Mouse (Mus musculus) heart, adult 2 months (tissue): ENCODE data around the gene Atxn3. TPM values are rescaled to one million over a fixed set of nuclear protein-coding genes. Genes with fewer than 3 reads are reported as not detected.

Experiments
- DNase-seq, 2 experiments: peaks; one replicate each; pipeline ENCODE4 v3.0.0; 2021
- H3K27ac ChIP-seq: fragments of 200-600 bp; 2 replicates; pipeline ENCODE4 v1.8.1; 2022
- H3K27me3 ChIP-seq: fragments of 200-500 bp; 2 replicates; pipeline ENCODE4 v1.6.1; 2012; ENCODE audit warnings: mild to moderate bottlenecking, low read length, inconsistent platforms, mixed read lengths; ENCODE audit not compliant: control insufficient read depth, insufficient read depth
- H3K36me3 ChIP-seq: fragments of 200-500 bp; 2 replicates; pipeline ENCODE4 v1.6.1; 2012; ENCODE audit warnings: low read length, inconsistent platforms; ENCODE audit not compliant: control insufficient read depth, insufficient read depth
- H3K4me1 ChIP-seq: fragments of 200-500 bp; 2 replicates; pipeline ENCODE4 v1.6.1; 2011; ENCODE audit warnings: low read length; ENCODE audit not compliant: control insufficient read depth, insufficient read depth
- H3K4me3 ChIP-seq: fragments of 200-600 bp; 2 replicates; pipeline ENCODE4 v1.8.1; 2022
- H3K79me2 ChIP-seq: fragments of 200-500 bp; replicated peaks from 2 replicates; pipeline ENCODE4 v1.6.1; 2012; ENCODE audit warnings: mild to moderate bottlenecking, inconsistent platforms, low read length, moderate library complexity, mixed read lengths; ENCODE audit not compliant: control insufficient read depth, insufficient read depth
- H3K9ac ChIP-seq: fragments of 200-500 bp; 2 replicates; pipeline ENCODE4 v1.6.1; 2012; ENCODE audit warnings: low read depth, mild to moderate bottlenecking, control low read depth, inconsistent platforms, low read length, mixed read lengths
- CTCF ChIP-seq: fragments of 200-600 bp; IDR thresholded peaks from 2 replicates; pipeline ENCODE4 v1.8.1; 2022; ENCODE audit warnings: antibody characterized with exemption, mild to moderate bottlenecking, moderate library complexity
- EP300 ChIP-seq: fragments of 200-500 bp; IDR thresholded peaks from 2 replicates; pipeline ENCODE4 v1.6.1; 2011; ENCODE audit warnings: low read depth, low read length, control low read depth; ENCODE audit not compliant: insufficient read depth
- POLR2A ChIP-seq: fragments of 200-500 bp; IDR thresholded peaks from 2 replicates; pipeline ENCODE4 v1.6.1; 2011; ENCODE audit warnings: mild to moderate bottlenecking, low read depth, low read length, control low read depth; ENCODE audit not compliant: insufficient read depth
- WGBS: fragments of 180-500 bp; shearing (Covaris S2); methylation state at CpG from one replicate; pipeline ENCODE4 v1.1.7; 2018; 5-methylcytosine and 5-hydroxymethylcytosine counted together
- intact Hi-C: fragments of 180-260 bp; cut with DNase I; formaldehyde crosslinking; loops from one replicate; pipeline ENCODE4 v1.15.1; 2025
- polyA plus RNA-seq: library from polyadenylated mRNA; depleted of rRNA; stranded (reverse); fragments of >200 nt; gene quantifications from 2 replicates; pipeline ENCODE4 v1.2.3, GENCODE M21; 2012
- total RNA-seq, 2 experiments: library from RNA; stranded (reverse); gene quantifications; 2 replicates each; pipeline ENCODE4 v1.2.3; 2021

Gene Atxn3
- total and polyA plus RNA-seq, 3 experiments = 2.6 to 10.2 (median 7.2) TPM

DNA sequence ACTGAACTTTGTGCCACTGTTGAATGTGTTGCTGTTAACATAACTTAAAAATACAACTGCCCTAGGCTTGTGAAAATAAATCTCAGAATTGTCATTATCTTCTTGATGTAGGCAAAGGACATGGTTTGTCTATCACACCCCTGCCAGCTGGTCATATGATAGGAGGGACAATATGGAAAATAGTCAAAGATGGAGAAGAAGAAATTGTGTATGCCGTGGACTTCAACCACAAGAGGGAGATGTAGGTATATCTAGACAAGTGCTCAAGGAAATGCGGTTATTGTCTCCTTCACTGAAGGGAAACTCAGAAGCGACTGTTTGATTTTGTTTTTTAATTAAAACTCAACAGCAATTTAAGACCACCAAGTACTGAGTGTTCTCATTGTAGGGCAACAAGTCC is 27.1 kb upstream of the Atxn3 start:
- no peak overlapping the region for H3K4me3 ChIP-seq
- H3K36me3 ChIP-seq = no peaks in the 10 kb centered on the region
- TF ChIP-seq EP300 (no peak), CTCF (peak; percentile 68), POLR2A (no peak)
- H3K79me2 ChIP-seq = peaks cover 1% of the 10 kb centered on the region
- DNase-seq = no peak
- H3K4me1 ChIP-seq = peaks cover under 1% of the 10 kb centered on the region; the same call in 1 of the 2 replicates
- no peak overlapping the region for H3K9ac ChIP-seq
- WGBS = 31% methylated on average over 3 of the region's 3 CpGs
- intact Hi-C loops = loop anchor here (2.0 to 5.0 kb wide), 3 partner anchors 197 to 477 kb away; no protein-coding TSS in a partner anchor
- no peak overlapping the region for H3K27ac ChIP-seq
- no peaks in the 10 kb centered on the region for H3K27me3 ChIP-seq

- Histone ChIP-seq H3K4me3 (no peak overlapping the region), H3K27ac (no peak overlapping the region), H3K36me3 (no peaks in the 10 kb centered on the region), H3K27me3 (no peaks in the 10 kb centered on the region), H3K79me2 (peaks cover 4% of the 10 kb centered on the region), H3K4me1 (peaks cover 2% of the 10 kb centered on the region; the same call in 1 of the 2 replicates), H3K9ac (no peak overlapping the region)
- 94% methylated on average over 9 of the region's 9 CpGs for WGBS
- no peak for DNase-seq
- intact Hi-C loops = loop anchor here (5.0 kb wide), 1 partner anchor 144 kb away; the partner anchor contains the start of gene Slc24a4
- no peak for TF ChIP-seq CTCF
- no peak for TF ChIP-seq EP300
- TF ChIP-seq POLR2A = no peak
These were observed 24.9 kb upstream of the Atxn3 start for GRCm38 (mm10) chr12:101982977-101983376.

- Histone ChIP-seq H3K9ac (no peak overlapping the region), H3K27ac (no peak overlapping the region), H3K36me3 (no peaks in the 10 kb centered on the region; the same call in 1 of the 2 replicates), H3K4me1 (peaks cover 5% of the 10 kb centered on the region), H3K79me2 (peaks cover 4% of the 10 kb centered on the region), H3K4me3 (no peak overlapping the region), H3K27me3 (no peaks in the 10 kb centered on the region)
- WGBS = 90% methylated on average over 2 of the region's 2 CpGs
- intact Hi-C loops = loop anchor here (5.0 kb wide), 1 partner anchor 146 kb away; the partner anchor contains the start of gene Slc24a4
- DNase-seq = no peak
- no peak for TF ChIP-seq CTCF
These were observed 23.5 kb upstream of the Atxn3 start for GRCm38 (mm10) chr12:101981559-101981958.

- TF ChIP-seq POLR2A (no peak), CTCF (no peak), EP300 (no peak)
- Histone ChIP-seq H3K36me3 (no peaks in the 10 kb centered on the region; the same call in 1 of the 2 replicates), H3K4me1 (peaks cover 5% of the 10 kb centered on the region), H3K4me3 (no peak overlapping the region), H3K27me3 (no peaks in the 10 kb centered on the region), H3K79me2 (peaks cover 4% of the 10 kb centered on the region), H3K9ac (no peak overlapping the region), H3K27ac (no peak overlapping the region)
- 37% methylated on average over 5 of the region's 5 CpGs for WGBS
- no peak for DNase-seq
- intact Hi-C loops = loop anchor here (5.0 kb wide), 1 partner anchor 147 kb away; the partner anchor contains the start of gene Slc24a4
These were observed 22.2 kb upstream of the Atxn3 start for GRCm38 (mm10) chr12:101980266-101980665.

- no peak for DNase-seq
- no peak overlapping the region for H3K27ac ChIP-seq
- H3K36me3 ChIP-seq = peaks cover under 1% of the 10 kb centered on the region; the same call in 1 of the 2 replicates
- H3K27me3 ChIP-seq = no peaks in the 10 kb centered on the region
- WGBS = 74% methylated on average over 8 of the region's 8 CpGs
- no peak overlapping the region for H3K9ac ChIP-seq
- TF ChIP-seq POLR2A (no peak), EP300 (no peak), CTCF (no peak)
- peaks cover 5% of the 10 kb centered on the region for H3K4me1 ChIP-seq
- intact Hi-C loops = loop anchor here (5.0 kb wide), 1 partner anchor 488 kb away; the partner anchor contains the start of gene Golga5
- peaks cover 4% of the 10 kb centered on the region for H3K79me2 ChIP-seq
- H3K4me3 ChIP-seq = no peak overlapping the region
These were observed 21.2 kb upstream of the Atxn3 start for GRCm38 (mm10) chr12:101979213-101979750.

GRCm38 (mm10) chr12:101978588-101978987 is 20.5 kb upstream of the Atxn3 start:
- Histone ChIP-seq H3K4me1 (peaks cover 5% of the 10 kb centered on the region), H3K36me3 (peaks cover 2% of the 10 kb centered on the region; the same call in 1 of the 2 replicates), H3K9ac (no peak overlapping the region), H3K27ac (no peak overlapping the region), H3K79me2 (peaks cover 4% of the 10 kb centered on the region), H3K4me3 (no peak overlapping the region), H3K27me3 (no peaks in the 10 kb centered on the region)
- intact Hi-C loops = loop anchor here (5.0 kb wide), 1 partner anchor 489 kb away; the partner anchor contains the start of gene Golga5
- no peak for TF ChIP-seq CTCF
- TF ChIP-seq EP300 = no peak
- TF ChIP-seq POLR2A = no peak
- no peak for DNase-seq
- WGBS = 88% methylated on average over 1 of the region's 1 CpGs
